Comparison of ENCODE assay signal across 18 mouse cellular contexts in the genomic region with DNA sequence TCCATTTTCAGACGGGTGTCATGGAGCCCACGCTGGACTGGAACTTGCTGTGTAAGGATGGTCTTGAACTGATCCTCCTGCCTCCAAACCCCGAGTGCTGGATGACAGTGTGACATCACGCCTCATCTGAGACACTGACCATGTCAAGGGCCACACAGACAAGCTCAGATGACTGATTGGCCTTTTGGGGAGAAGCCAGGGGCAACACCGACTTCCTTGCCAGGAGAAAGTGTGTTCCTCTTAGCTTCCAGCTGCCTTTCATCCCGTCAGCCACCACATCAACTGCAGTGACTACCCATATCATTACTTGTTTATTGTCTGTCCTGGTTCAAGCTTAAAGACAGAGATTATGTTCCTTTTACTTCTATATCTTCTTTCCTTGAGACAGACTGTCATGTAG. TPM values are rescaled to one million over a fixed set of nuclear protein-coding genes. Genes with fewer than 3 reads are reported as not detected.
"Had no signal": no experiment of that assay in that cellular context is flagged by ENCODE, and none has a peak within 500 bp of the region (broad histone marks: within the 10 kb centered on the region; RNA-seq: fewer than 3 reads in every experiment).

No protein-coding gene starts in this region.

- H3K9ac ChIP-seq: limb, embryonic 13.5 days; limb, embryonic 15.5 days; liver, embryonic 12.5 days; liver, embryonic 14.5 days; midbrain, embryonic 12.5 days; neural tube, embryonic 13.5 days; neural tube, embryonic 15.5 days; stomach, embryonic 15.5 days had no signal

- H3K27ac ChIP-seq: limb, embryonic 13.5 days; limb, embryonic 15.5 days; liver, embryonic 12.5 days; liver, embryonic 14.5 days; midbrain, embryonic 10.5 days; midbrain, embryonic 12.5 days; neural tube, embryonic 13.5 days; neural tube, embryonic 15.5 days; stomach, embryonic 15.5 days; stomach, postnatal 0 days had no signal

- ATAC-seq: liver, embryonic 12.5 days; midbrain, embryonic 16.5 days had no signal

- DNase-seq: midbrain, embryonic 14.5 days; right cerebral cortex, postnatal 14 days; thymus, adult 2 months; thymus, postnatal 25 days; thymus, postnatal 4 days had no signal

- H3K36me3 ChIP-seq: limb, embryonic 13.5 days; limb, embryonic 15.5 days; midbrain, embryonic 10.5 days; midbrain, embryonic 12.5 days; neural tube, embryonic 13.5 days; neural tube, embryonic 15.5 days; stomach, embryonic 15.5 days had no signal

- H3K4me2 ChIP-seq: limb, embryonic 13.5 days; limb, embryonic 15.5 days; liver, embryonic 12.5 days; midbrain, embryonic 12.5 days; neural tube, embryonic 13.5 days; neural tube, embryonic 15.5 days; stomach, embryonic 15.5 days had no signal

- H3K9me3 ChIP-seq: limb, embryonic 13.5 days; limb, embryonic 15.5 days; liver, embryonic 12.5 days; midbrain, embryonic 10.5 days; midbrain, embryonic 12.5 days; neural tube, embryonic 13.5 days; neural tube, embryonic 15.5 days; stomach, embryonic 15.5 days had no signal

- H3K4me3 ChIP-seq: limb, embryonic 13.5 days; limb, embryonic 15.5 days; liver, embryonic 12.5 days; midbrain, embryonic 10.5 days; midbrain, embryonic 12.5 days; neural tube, embryonic 13.5 days; neural tube, embryonic 15.5 days; stomach, embryonic 15.5 days had no signal

RNA-seq across cellular contexts. Expression of gene Artn, which starts 4.6 kb away (rescaled TPM):
- total RNA-seq: liver, adult 2 months; megakaryocyte-erythroid progenitor cell, adult 5-6 weeks had no signal

RNA-seq across cellular contexts. Expression of gene B4galt2, which starts 41.6 kb away (rescaled TPM):
- total RNA-seq: megakaryocyte-erythroid progenitor cell, adult 5-6 weeks had no signal
